28 mouse cellular contexts compared by ENCODE assay signal in the genomic region with DNA sequence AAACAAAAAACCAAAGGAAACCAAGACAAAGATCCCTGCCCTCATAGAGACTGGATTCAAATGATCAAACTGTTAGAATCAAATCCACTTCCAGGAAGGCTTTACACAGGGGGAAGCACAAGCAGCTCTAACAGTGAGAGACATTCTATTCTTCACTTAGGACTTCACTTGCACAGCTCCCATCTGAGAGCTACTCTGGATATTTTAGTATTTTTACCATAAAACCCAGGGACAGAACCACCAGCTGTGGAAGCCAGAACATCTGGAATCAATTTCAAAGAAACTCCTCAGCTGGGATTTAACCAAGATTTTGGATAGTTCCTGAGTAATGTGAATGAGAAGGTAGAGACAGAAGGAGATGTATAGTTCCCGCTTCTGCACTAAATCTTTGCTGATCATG. TPM values are rescaled to one million over a fixed set of nuclear protein-coding genes. Genes with fewer than 3 reads are reported as not detected.
"Had no signal": no experiment of that assay in that cellular context is flagged by ENCODE, and none has a peak within 500 bp of the region (broad histone marks: within the 10 kb centered on the region; RNA-seq: fewer than 3 reads in every experiment).

No protein-coding gene starts in this region.

- ATAC-seq: liver, postnatal 0 days; lung, postnatal 0 days; midbrain, embryonic 15.5 days had no signal

- H3K4me1 ChIP-seq: limb, embryonic 15.5 days; megakaryocyte, embryonic 14.5 days; midbrain, embryonic 12.5 days; midbrain, embryonic 15.5 days; neural tube, embryonic 12.5 days; neural tube, embryonic 15.5 days; stomach, embryonic 15.5 days had no signal

- H3K27me3 ChIP-seq: limb, embryonic 15.5 days; megakaryocyte, embryonic 14.5 days; midbrain, embryonic 12.5 days; midbrain, embryonic 15.5 days; neural tube, embryonic 12.5 days; neural tube, embryonic 15.5 days; stomach, embryonic 15.5 days had no signal

- H3K27ac ChIP-seq: left cerebral cortex, adult 2 months; limb, embryonic 15.5 days; liver, embryonic 14.5 days; midbrain, embryonic 12.5 days; midbrain, embryonic 15.5 days; neural tube, embryonic 12.5 days; neural tube, embryonic 15.5 days; stomach, embryonic 15.5 days had no signal

- H3K4me2 ChIP-seq: limb, embryonic 15.5 days; liver, embryonic 11.5 days; lung, embryonic 14.5 days; midbrain, embryonic 12.5 days; midbrain, embryonic 15.5 days; neural tube, embryonic 12.5 days; neural tube, embryonic 15.5 days; stomach, embryonic 15.5 days had no signal

- H3K36me3 ChIP-seq: limb, embryonic 15.5 days; midbrain, embryonic 12.5 days; midbrain, embryonic 15.5 days; neural tube, embryonic 12.5 days; neural tube, embryonic 15.5 days; stomach, embryonic 15.5 days had no signal

- H3K9me3 ChIP-seq: limb, embryonic 15.5 days; midbrain, embryonic 12.5 days; midbrain, embryonic 15.5 days; neural tube, embryonic 12.5 days; neural tube, embryonic 15.5 days; stomach, embryonic 15.5 days had no signal

- H3K9ac ChIP-seq: limb, embryonic 15.5 days; liver, embryonic 14.5 days; liver, postnatal 0 days; lung, embryonic 14.5 days; midbrain, embryonic 12.5 days; midbrain, embryonic 15.5 days; neural tube, embryonic 12.5 days; neural tube, embryonic 15.5 days; stomach, embryonic 15.5 days had no signal

- H3K4me3 ChIP-seq: left cerebral cortex, adult 2 months; limb, embryonic 15.5 days; megakaryocyte, embryonic 14.5 days; midbrain, embryonic 12.5 days; midbrain, embryonic 15.5 days; neural tube, embryonic 12.5 days; neural tube, embryonic 15.5 days; stomach, embryonic 15.5 days had no signal

- DNase-seq: kidney, adult 18-20 months; kidney, adult 9 months; kidney, postnatal 14 days; kidney, postnatal 4 days; liver, postnatal 0 days; lung, embryonic 14.5 days; lung, postnatal 36 days; retina, postnatal 1 day; right cerebral cortex, postnatal 25 days; spleen, adult 18-20 months; thymus, postnatal 25 days had no signal

RNA-seq across cellular contexts. Expression of a gene that starts 7.8 kb away (rescaled TPM):
- total RNA-seq: layer of hippocampus, adult 18-20 months; layer of hippocampus, postnatal 25 days; left cerebral cortex, adult 2 months; left cerebral cortex, postnatal 10 days; left cerebral cortex, postnatal 36 days had no signal
- polyA plus RNA-seq: kidney, embryonic 16.5 days; limb, embryonic 15.5 days; liver, embryonic 11.5 days; liver, embryonic 14.5 days; liver, postnatal 0 days; lung, embryonic 14.5 days; lung, postnatal 0 days; midbrain, embryonic 12.5 days; midbrain, embryonic 15.5 days; neural tube, embryonic 12.5 days; neural tube, embryonic 15.5 days; stomach, embryonic 15.5 days; thymus, postnatal 0 days had no signal

RNA-seq across cellular contexts. Expression of a gene that starts 33.6 kb away (rescaled TPM):
- total RNA-seq: layer of hippocampus, adult 18-20 months; layer of hippocampus, postnatal 25 days; left cerebral cortex, adult 2 months; left cerebral cortex, postnatal 10 days; left cerebral cortex, postnatal 36 days had no signal
- polyA plus RNA-seq: kidney, embryonic 16.5 days; limb, embryonic 15.5 days; liver, embryonic 11.5 days; liver, embryonic 14.5 days; liver, postnatal 0 days; lung, embryonic 14.5 days; lung, postnatal 0 days; midbrain, embryonic 12.5 days; midbrain, embryonic 15.5 days; neural tube, embryonic 12.5 days; neural tube, embryonic 15.5 days had no signal

RNA-seq across cellular contexts. Expression of a gene that starts 44.9 kb away (rescaled TPM):
- total RNA-seq: layer of hippocampus, adult 18-20 months; layer of hippocampus, postnatal 25 days; left cerebral cortex, adult 2 months; left cerebral cortex, postnatal 10 days; left cerebral cortex, postnatal 36 days had no signal
- polyA plus RNA-seq: kidney, embryonic 16.5 days; limb, embryonic 15.5 days; liver, embryonic 11.5 days; liver, embryonic 14.5 days; liver, postnatal 0 days; lung, embryonic 14.5 days; lung, postnatal 0 days; midbrain, embryonic 12.5 days; midbrain, embryonic 15.5 days; neural tube, embryonic 12.5 days; neural tube, embryonic 15.5 days; stomach, embryonic 15.5 days; thymus, postnatal 0 days had no signal
